Mouse (Mus musculus): Measurements from ENCODE around the gene Idh2. TPM values are rescaled to one million over a fixed set of nuclear protein-coding genes. Genes with fewer than 3 reads are reported as not detected.

Idh2 gene
- polyA plus RNA-seq, 1 experiment from 2014 or later = 674 TPM

GRCm38 (mm10) chr7:80063902-80064736 is 51.1 kb downstream of the Idh2 start:
- no peak for ATAC-seq (replicated peaks; ENCODE audit: low FRiP score)
- 79% methylated on average over 15 of the region's 15 CpGs for WGBS
- H3K4me1 ChIP-seq = peaks cover 76% of the 10 kb centered on the region

DNA sequence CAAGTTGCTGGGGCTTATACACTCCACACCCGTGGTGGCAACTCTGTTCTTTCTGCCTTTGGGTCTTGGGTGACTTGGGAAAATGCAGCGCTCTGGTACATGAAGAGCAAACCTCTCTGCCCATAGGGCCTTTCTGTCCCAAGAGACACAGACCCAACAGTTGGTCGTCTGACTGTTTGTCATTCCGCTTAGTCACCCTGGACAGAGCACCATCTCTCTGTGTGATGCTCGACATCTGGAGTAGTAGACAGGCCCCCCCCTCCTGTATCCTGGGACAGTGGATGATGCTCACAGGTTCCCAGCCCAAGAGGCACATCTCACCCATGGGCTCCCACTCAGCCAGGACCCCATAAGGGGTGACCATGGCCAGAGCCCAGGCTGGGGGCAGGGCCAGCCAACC is 51.9 kb downstream of the Idh2 start:
- Histone ChIP-seq H3K4me1 (peaks cover 79% of the 10 kb centered on the region), H3K4me3 (replicated peaks) (no peak overlapping the region), H3K4me2 (no peak overlapping the region), H3K27ac (no peak overlapping the region), H3K9me3 (replicated peaks) (no peaks in the 10 kb centered on the region), H3K36me3 (no peaks in the 10 kb centered on the region), H3K9ac (no peak overlapping the region), H3K27me3 (no peaks in the 10 kb centered on the region)
- ATAC-seq (replicated peaks; ENCODE audit: low FRiP score) = no peak
- WGBS = 68% methylated on average over 5 of the region's 5 CpGs

More at GRCm38 (mm10) chr7:80063902-80064736, 51.1 kb downstream of the Idh2 start:
- Histone ChIP-seq H3K27ac (no peak overlapping the region), H3K27me3 (no peaks in the 10 kb centered on the region), H3K4me3 (replicated peaks) (no peak overlapping the region), H3K9ac (no peak overlapping the region), H3K9me3 (replicated peaks) (no peaks in the 10 kb centered on the region), H3K4me2 (no peak overlapping the region), H3K36me3 (no peaks in the 10 kb centered on the region)

- Histone ChIP-seq H3K36me3 (no peaks in the 10 kb centered on the region), H3K27me3 (no peaks in the 10 kb centered on the region), H3K4me2 (no peak overlapping the region), H3K4me1 (peaks cover 81% of the 10 kb centered on the region), H3K9me3 (replicated peaks) (no peaks in the 10 kb centered on the region), H3K9ac (no peak overlapping the region), H3K27ac (no peak overlapping the region), H3K4me3 (replicated peaks) (no peak overlapping the region)
- ATAC-seq (replicated peaks; ENCODE audit: low FRiP score) = no peak
- WGBS = 93% methylated on average over 17 of the region's 17 CpGs
Observed at GRCm38 (mm10) chr7:80062083-80062826, 52.9 kb downstream of the Idh2 start.

- no peaks in the 10 kb centered on the region for H3K27me3 ChIP-seq
- no peaks in the 10 kb centered on the region for H3K9me3 ChIP-seq (replicated peaks)
- H3K4me1 ChIP-seq = peaks cover 88% of the 10 kb centered on the region
- WGBS = 67% methylated on average over 10 of the region's 10 CpGs
- H3K27ac ChIP-seq = peak overlapping the region; percentile 90
- H3K9ac ChIP-seq = no peak overlapping the region
- no peak overlapping the region for H3K4me3 ChIP-seq (replicated peaks)
- H3K4me2 ChIP-seq = no peak overlapping the region
- no peak; the same call in 1 of the 2 replicates for ATAC-seq (replicated peaks; ENCODE audit: low FRiP score)
- H3K36me3 ChIP-seq = no peaks in the 10 kb centered on the region
Observed at GRCm38 (mm10) chr7:80060012-80060778, 55.0 kb downstream of the Idh2 start.

GRCm38 (mm10) chr7:80059064-80059838 is 55.9 kb downstream of the Idh2 start:
- Histone ChIP-seq H3K4me2 (no peak overlapping the region), H3K4me3 (replicated peaks) (no peak overlapping the region), H3K9me3 (replicated peaks) (no peaks in the 10 kb centered on the region), H3K27ac (peak overlapping the region; percentile 90), H3K4me1 (peaks cover 87% of the 10 kb centered on the region), H3K9ac (0 out of 2 replicates have a peak overlapping the region, but pooled peaks have one; percentile 1), H3K36me3 (no peaks in the 10 kb centered on the region), H3K27me3 (no peaks in the 10 kb centered on the region)
- no peak for ATAC-seq (replicated peaks; ENCODE audit: low FRiP score)
- WGBS = 66% methylated on average over 13 of the region's 13 CpGs

GRCm38 (mm10) chr7:80058405-80059063 is 56.7 kb downstream of the Idh2 start:
- Histone ChIP-seq H3K27me3 (no peaks in the 10 kb centered on the region), H3K4me3 (replicated peaks) (no peak overlapping the region), H3K36me3 (no peaks in the 10 kb centered on the region), H3K27ac (peak overlapping the region; percentile 90), H3K4me2 (no peak overlapping the region), H3K9me3 (replicated peaks) (no peaks in the 10 kb centered on the region), H3K9ac (0 out of 2 replicates have a peak overlapping the region, but pooled peaks have one; percentile 1), H3K4me1 (peaks cover 84% of the 10 kb centered on the region)
- 66% methylated on average over 4 of the region's 4 CpGs for WGBS
- ATAC-seq (replicated peaks; ENCODE audit: low FRiP score) = no peak

DNA sequence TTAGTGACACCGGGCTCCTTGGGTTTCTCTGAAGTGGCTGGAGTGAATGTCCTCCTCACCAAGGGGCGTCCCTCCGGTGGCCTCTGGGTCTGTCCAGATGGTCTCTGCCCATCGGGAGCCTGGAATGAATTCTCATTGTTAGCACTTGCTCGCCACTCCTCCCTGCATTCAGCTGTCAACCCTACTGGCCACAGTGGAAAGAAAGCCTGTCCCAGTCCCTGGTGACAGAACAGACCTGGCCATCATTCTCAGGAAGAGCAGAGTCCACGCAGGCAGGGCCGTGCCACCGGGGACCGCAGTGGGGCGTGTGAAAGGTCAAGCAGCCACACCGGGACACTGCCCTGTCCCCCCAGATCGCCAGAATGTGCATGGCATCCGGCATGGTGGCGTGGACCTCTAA is 57.4 kb downstream of the Idh2 start:
- H3K36me3 ChIP-seq = 0 out of 2 replicates have a peak, but pooled peaks cover 3% of the 10 kb centered on the region
- H3K4me2 ChIP-seq = peak overlapping the region; percentile 7; the same call in 1 of the 2 replicates
- ATAC-seq (replicated peaks; ENCODE audit: low FRiP score) = no peak
- H3K9ac ChIP-seq = no peak overlapping the region
- no peak overlapping the region for H3K4me3 ChIP-seq (replicated peaks)
- no peaks in the 10 kb centered on the region for H3K27me3 ChIP-seq
- 39% methylated on average over 14 of the region's 14 CpGs for WGBS
- peak overlapping the region; percentile 90 for H3K27ac ChIP-seq
- peaks cover 86% of the 10 kb centered on the region for H3K4me1 ChIP-seq
- H3K9me3 ChIP-seq (replicated peaks) = no peaks in the 10 kb centered on the region

GRCm38 (mm10) chr7:80057002-80057691 is 58.0 kb downstream of the Idh2 start:
- no peak overlapping the region for H3K9ac ChIP-seq
- no peaks in the 10 kb centered on the region for H3K9me3 ChIP-seq (replicated peaks)
- peak; percentile 40; the same call in 1 of the 2 replicates for ATAC-seq (replicated peaks; ENCODE audit: low FRiP score)
- H3K36me3 ChIP-seq = 0 out of 2 replicates have a peak, but pooled peaks cover 3% of the 10 kb centered on the region
- H3K27me3 ChIP-seq = no peaks in the 10 kb centered on the region
- peaks cover 88% of the 10 kb centered on the region for H3K4me1 ChIP-seq
- H3K27ac ChIP-seq = peak overlapping the region; percentile 90
- no peak overlapping the region for H3K4me2 ChIP-seq
- H3K4me3 ChIP-seq (replicated peaks) = no peak overlapping the region
- WGBS = 42% methylated on average over 4 of the region's 4 CpGs

- Histone ChIP-seq H3K4me2 (no peak overlapping the region), H3K4me3 (replicated peaks) (no peak overlapping the region), H3K27ac (peak overlapping the region; percentile 90), H3K36me3 (0 out of 2 replicates have a peak, but pooled peaks cover 3% of the 10 kb centered on the region), H3K27me3 (no peaks in the 10 kb centered on the region), H3K9me3 (replicated peaks) (no peaks in the 10 kb centered on the region), H3K9ac (no peak overlapping the region), H3K4me1 (peaks cover 88% of the 10 kb centered on the region)
- ATAC-seq (replicated peaks; ENCODE audit: low FRiP score) = no peak
- 68% methylated on average over 12 of the region's 12 CpGs for WGBS
Observed at GRCm38 (mm10) chr7:80055781-80056180, 59.4 kb downstream of the Idh2 start.

- no peaks in the 10 kb centered on the region for H3K9me3 ChIP-seq (replicated peaks)
- peak overlapping the region; percentile 69 for H3K27ac ChIP-seq
- H3K27me3 ChIP-seq = no peaks in the 10 kb centered on the region
- 92% methylated on average over 9 of the region's 9 CpGs for WGBS
- no peak overlapping the region for H3K9ac ChIP-seq
- no peak overlapping the region for H3K4me3 ChIP-seq (replicated peaks)
- peaks cover 82% of the 10 kb centered on the region for H3K4me1 ChIP-seq
- ATAC-seq (replicated peaks; ENCODE audit: low FRiP score) = no peak
- H3K4me2 ChIP-seq = no peak overlapping the region
- H3K36me3 ChIP-seq = 0 out of 2 replicates have a peak, but pooled peaks cover 3% of the 10 kb centered on the region
Observed at GRCm38 (mm10) chr7:80053147-80053546, 62.0 kb downstream of the Idh2 start.

Data from kidney, embryonic 15.5 days (tissue).